ENCODE assay signal across 8 mouse cellular contexts in genomic region chr11:98937914-98938694, GRCm38 (mm10). TPM values are rescaled to one million over a fixed set of nuclear protein-coding genes. Genes with fewer than 3 reads are reported as not detected.
DNase-seq lines count a peak whose midpoint lies in the region; ATAC-seq and TF ChIP-seq lines count a peak whose summit lies in the region.

No protein-coding gene starts in this region.

- peak overlapping the region; percentile 70 for H3K4me2 ChIP-seq in kidney, embryonic 14.5 days (replicated peaks; ENCODE audit: low read depth, low read length)

- peak overlapping the region; percentile 77 for H3K9ac ChIP-seq in kidney, embryonic 14.5 days (ENCODE audit: low read depth, low read length)

- POLR2A ChIA-PET in Patski (lab: Charles Lee) = interaction anchor here (0.9 to 1.5 kb wide), 4 partner anchors 9 to 32 kb away, joined by 3 to 5 read pairs (median 4); no protein-coding TSS in a partner anchor

- peak overlapping the region; percentile 97 for H3K4me3 ChIP-seq in gastrocnemius, adult 2 months
- peak overlapping the region; percentile 65 for H3K4me3 ChIP-seq in kidney, embryonic 14.5 days (ENCODE audit: low read length)

- peak; percentile 77 for DNase-seq in gastrocnemius, adult 2 months
- DNase-seq in gastrocnemius, adult 8-10 months (ENCODE audit: low spot score in 2 of 2) = no peak
- DNase-seq in Patski (ENCODE audit: low read depth, low spot score) = no peak
- DNase-seq in gastrocnemius, postnatal 36 days = peak; percentile 41 to 51
- peak; percentile 71 for DNase-seq in lung, postnatal 14 days
- peak; percentile 62 to 72 for DNase-seq in thymus, adult 18-20 months

- no peaks in the 10 kb centered on the region for H3K9me3 ChIP-seq in kidney, embryonic 14.5 days (ENCODE audit: control insufficient read depth, low read length)

- TF ChIP-seq CTCF in gastrocnemius, adult 2 months (IDR thresholded peaks at IDR 0.05) = no peak
- TF ChIP-seq CTCF in Patski (IDR thresholded peaks at IDR 0.05) = no peak

- no peaks in the 10 kb centered on the region for H3K36me3 ChIP-seq in kidney, embryonic 14.5 days (ENCODE audit: control insufficient read depth, insufficient read depth, low read length)

- H3K4me1 ChIP-seq in kidney, embryonic 14.5 days (ENCODE audit: control insufficient read depth, insufficient read depth, low read length) = peaks cover 66% of the 10 kb centered on the region

- CTCF ChIA-PET in Patski (lab: Charles Lee) = interaction anchor here (2.0 kb wide), 1 partner anchor 26 kb away, joined by 6 read pairs; no protein-coding TSS in a partner anchor

- H3K27ac ChIP-seq in gastrocnemius, adult 2 months = peak overlapping the region; percentile 92
- H3K27ac ChIP-seq in kidney, embryonic 14.5 days (ENCODE audit: low read depth, low read length) = peak overlapping the region; percentile 91

- WGBS in kidney, embryonic 14.5 days = under 1% methylated on average over 36 of the region's 39 CpGs

- in situ Hi-C loops in Patski (cut with MboI; ENCODE audit: low pct_unique_long_range_greater_than_20kb) = loop anchor here (5.0 to 10.0 kb wide), 2 partner anchors 34 to 233 kb away; partner anchors contain the start of gene Csf3

- H3K27me3 ChIP-seq in Patski = no peaks in the 10 kb centered on the region
- H3K27me3 ChIP-seq in kidney, embryonic 14.5 days (ENCODE audit: control insufficient read depth, insufficient read depth, low read length) = no peaks in the 10 kb centered on the region

- intact Hi-C loops in gastrocnemius, adult 2 months (cut with DNase I) = loop anchor here (2.0 kb wide), 1 partner anchor 25 kb away; no protein-coding TSS in a partner anchor
- intact Hi-C loops in gastrocnemius, postnatal 36 days (cut with DNase I) = no loop called here

- peak; percentile 2 for ATAC-seq in Patski
- ATAC-seq in kidney, embryonic 14.5 days (ENCODE audit: low FRiP score, low TSS enrichment) = peak; percentile 4
- ATAC-seq in monocyte, adult 5-6 weeks (replicated peaks; ENCODE audit: insufficient number of reproducible peaks, low FRiP score, low TSS enrichment, poor library complexity, severe bottlenecking) = no peak

RNA-seq across cellular contexts. Expression of gene Rara, which starts 10.5 kb away (rescaled TPM):
- total RNA-seq in gastrocnemius, adult 2 months (2021) = 10 to 100 TPM; 10.2 to 12.4 TPM
- total RNA-seq in gastrocnemius, adult 8-10 months (2022) = 10 to 100 TPM in 2 of 4 experiments, 1 to 10 TPM in 2; 8.3 to 11.7 (median 9.5) TPM
- 31.2 TPM for polyA plus RNA-seq in Patski (2021)
- 10 to 100 TPM in 1 of 2 experiments, 1 to 10 TPM in 1; 8.7 to 13.2 TPM for total RNA-seq in gastrocnemius, postnatal 36 days (2021)
- 27.7 and 36.7 TPM in 2 replicates for polyA plus RNA-seq in kidney, embryonic 14.5 days (2014; fragmentation: Nextera tagmentation; extraction: Ambion mirVana)
- 61.0 to 76.9 TPM (median 62.9 TPM) in 3 replicates for total RNA-seq in monocyte, adult 5-6 weeks (2017)

RNA-seq across cellular contexts. Expression of gene Cdc6, which starts 30.5 kb away (rescaled TPM):
- under 1 TPM in 1 of 2 experiments, not detected in 1; 0.11 TPM for total RNA-seq in gastrocnemius, adult 2 months (2021)
- under 1 TPM in 2 of 4 experiments, not detected in 2; 0.07 to 0.13 TPM for total RNA-seq in gastrocnemius, adult 8-10 months (2022)
- 9.0 TPM for polyA plus RNA-seq in Patski (2021)
- total RNA-seq in gastrocnemius, postnatal 36 days (2021) = under 1 TPM; 0.20 to 0.64 TPM
- polyA plus RNA-seq in kidney, embryonic 14.5 days (2014; fragmentation: Nextera tagmentation; extraction: Ambion mirVana) = 32.5 and 44.1 TPM in 2 replicates
- 0.67 to 1.7 TPM (median 0.75 TPM) in 3 replicates for total RNA-seq in monocyte, adult 5-6 weeks (2017)

RNA-seq across cellular contexts. Expression of gene Gjd3, which starts 44.7 kb away (rescaled TPM):
- total RNA-seq in gastrocnemius, adult 2 months (2021) = not detected
- total RNA-seq in gastrocnemius, adult 8-10 months (2022) = not detected
- polyA plus RNA-seq in Patski (2021) = 0.19 TPM
- total RNA-seq in gastrocnemius, postnatal 36 days (2021) = not detected
- polyA plus RNA-seq in kidney, embryonic 14.5 days (2014; fragmentation: Nextera tagmentation; extraction: Ambion mirVana) = 0.64 TPM in 1 of 2 replicates, not detected in the other
- not detected in 3 replicates for total RNA-seq in monocyte, adult 5-6 weeks (2017)

Comparison
In these comparisons a context has a peak if more than half of its experiments do, and no peak if none do; other contexts are left out.
1. DNase-seq: peak in gastrocnemius, adult 2 months (single experiment), gastrocnemius, postnatal 36 days (2 of 2), lung, postnatal 14 days (single experiment) and thymus, adult 18-20 months (2 of 2); none in gastrocnemius, adult 8-10 months (0 of 2) and Patski (single experiment).